Mouse (Mus musculus) small intestine, adult 2 months (tissue): ENCODE data around the gene Pgm1.

ENCODE experiments used
- CTCF ChIP-seq: fragments of 200-500 bp; IDR thresholded peaks from 2 replicates; pipeline ENCODE4 v1.5.1; 2012; ENCODE audit warnings: low read depth, mild to moderate bottlenecking, control low read depth, inconsistent platforms, low read length, moderate library complexity, mixed read lengths; ENCODE audit not compliant: insufficient replicate concordance, insufficient read length; ENCODE audit errors: extremely low read depth
- POLR2A ChIP-seq: fragments of 200-500 bp; IDR thresholded peaks from 2 replicates; pipeline ENCODE4 v1.6.1; 2012; ENCODE audit warnings: low read depth, mild to moderate bottlenecking, control low read depth, inconsistent platforms, low read length, moderate library complexity

GRCm38 (mm10) chr4:99882405-99882804 lies 46.8 kb upstream of the Pgm1 start:
- TF ChIP-seq POLR2A = no peak
- no peak for TF ChIP-seq CTCF
